Mouse (Mus musculus) hindbrain, embryonic 15.5 days (tissue): ENCODE results near the gene Amph. TPM values are rescaled to one million over a fixed set of nuclear protein-coding genes. Genes with fewer than 3 reads are reported as not detected.
A peak's percentile ranks its signal among the peaks of the same experiment; 100 is the strongest.

Experiments used
- ATAC-seq: fragments of 200-750 bp; cut with Nextera tagmentation; 2 replicates; pipeline ENCODE4 v1.8.0; 2017; ENCODE audit warnings: low read depth, moderate number of reproducible peaks, moderate TSS enrichment; ENCODE audit not compliant: low FRiP score
- H3K27ac ChIP-seq: fragments of 300-500 bp; sonication (generic); replicated peaks from 2 replicates; pipeline ENCODE4 v1.5.1; 2015; ENCODE audit warnings: mild to moderate bottlenecking, inconsistent platforms
- H3K27me3 ChIP-seq: fragments of 300-500 bp; sonication (generic); 2 replicates; pipeline ENCODE4 v1.6.1; 2015; ENCODE audit warnings: control low read depth, inconsistent platforms
- H3K36me3 ChIP-seq: fragments of 300-500 bp; sonication (generic); 2 replicates; pipeline ENCODE4 v1.6.1; 2015; ENCODE audit warnings: control low read depth, inconsistent platforms
- H3K4me1 ChIP-seq: fragments of 300-500 bp; sonication (generic); replicated peaks from 2 replicates; pipeline ENCODE4 v1.6.1; 2015; ENCODE audit warnings: control low read depth, inconsistent platforms
- H3K4me2 ChIP-seq: fragments of 300-500 bp; sonication (generic); 2 replicates; pipeline ENCODE4 v1.6.1; 2015; ENCODE audit warnings: moderate library complexity, mild to moderate bottlenecking, inconsistent platforms
- H3K4me3 ChIP-seq: fragments of 300-500 bp; sonication (generic); 2 replicates; pipeline ENCODE4 v1.5.1; 2015; ENCODE audit warnings: mild to moderate bottlenecking, inconsistent platforms
- H3K9ac ChIP-seq: fragments of 300-500 bp; sonication (generic); 2 replicates; pipeline ENCODE4 v1.6.1; 2015; ENCODE audit warnings: inconsistent platforms
- H3K9me3 ChIP-seq: fragments of 300-500 bp; sonication (generic); 2 replicates; pipeline ENCODE4 v1.6.1; 2016; ENCODE audit warnings: control low read depth, inconsistent platforms
- WGBS: fragments of 180-500 bp; shearing (Covaris S2); methylation state at CpG from one replicate; pipeline ENCODE4 v1.1.7; 2015; 5-methylcytosine and 5-hydroxymethylcytosine counted together
- polyA plus RNA-seq: library from polyadenylated mRNA; unstranded; fragments of >200 nt; fragmentation: Nextera tagmentation; extraction: Ambion mirVana; gene quantifications from 2 replicates; pipeline ENCODE4 v1.2.1, GENCODE M21; 2015

Gene Amph
- polyA plus RNA-seq, 1 experiment from 2014 or later = 71.9 TPM

DNA sequence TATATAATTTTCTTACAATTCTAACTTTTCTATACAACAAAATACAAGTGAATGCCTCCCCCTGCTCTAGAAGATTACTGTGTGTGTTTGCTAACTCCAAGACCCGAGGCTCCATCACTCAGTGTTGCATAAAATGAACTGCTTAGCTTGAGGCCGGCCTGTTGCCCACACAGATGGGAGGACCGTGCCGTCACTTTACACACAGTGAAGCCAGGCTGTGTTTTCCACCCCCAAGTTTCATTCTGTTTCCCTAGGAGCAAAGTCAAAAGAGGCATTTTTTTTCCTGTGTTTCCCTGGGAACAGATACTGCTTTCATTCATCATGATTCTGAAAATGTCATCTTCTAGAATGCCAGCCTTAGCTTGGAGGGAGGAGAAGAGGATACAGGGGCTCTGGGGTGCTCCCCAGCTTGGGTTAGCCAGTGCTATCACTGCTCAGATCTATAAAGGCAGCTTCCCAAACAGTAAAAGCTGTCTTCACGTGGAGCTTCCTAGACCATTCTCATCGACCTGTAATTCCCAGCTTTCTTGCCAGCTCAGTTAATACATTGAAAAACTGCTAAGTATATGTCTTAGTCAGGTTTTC lies 79.9 kb downstream of the Amph start:
- peak; percentile 71 for ATAC-seq
- H3K4me1 ChIP-seq = no peaks in the 10 kb centered on the region; the same call in 1 of the 2 replicates
- 63% methylated on average over 6 of the region's 6 CpGs for WGBS

DNA sequence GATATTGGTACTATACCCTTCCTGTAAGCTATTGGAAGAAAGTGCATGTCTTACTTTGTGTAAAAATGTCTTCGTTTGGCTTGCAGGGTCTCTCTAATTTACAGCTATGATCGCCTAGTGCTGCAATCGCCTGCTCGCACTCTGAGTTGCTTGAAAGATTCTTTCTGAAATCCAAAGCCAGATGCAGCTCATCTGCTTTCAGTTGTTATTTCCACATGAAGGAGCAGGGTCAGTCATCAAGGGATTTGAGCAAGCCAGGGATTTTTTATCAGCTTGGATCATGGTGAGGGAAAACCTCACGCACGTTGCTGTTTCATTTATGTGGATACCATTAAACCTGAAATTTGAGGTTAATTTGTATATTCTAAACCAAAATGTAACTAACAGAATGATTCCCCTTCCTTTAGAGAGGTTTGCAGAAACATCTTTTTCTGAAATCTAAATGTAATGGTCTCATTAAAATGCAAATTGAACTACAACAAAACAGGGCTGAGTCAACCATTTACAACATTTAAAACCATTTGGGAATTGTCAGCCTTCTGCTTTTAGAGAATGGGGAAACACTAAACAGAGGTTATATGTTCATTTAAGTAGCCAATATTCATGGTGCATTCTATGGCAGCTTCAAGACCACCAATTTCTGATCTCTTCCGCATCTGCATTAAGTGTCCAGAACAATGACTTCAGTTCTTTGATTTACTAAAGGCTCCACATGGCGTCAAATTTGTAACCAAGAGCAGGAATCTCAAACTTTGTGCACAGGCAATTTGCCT lies 84.1 kb downstream of the Amph start:
- no peak for ATAC-seq
- no peak overlapping the region for H3K9ac ChIP-seq
- peak overlapping the region; percentile 51 for H3K27ac ChIP-seq
- H3K36me3 ChIP-seq = no peaks in the 10 kb centered on the region
- H3K4me2 ChIP-seq = no peak overlapping the region
- H3K27me3 ChIP-seq = no peaks in the 10 kb centered on the region
- H3K4me3 ChIP-seq = no peak overlapping the region
- H3K4me1 ChIP-seq = no peaks in the 10 kb centered on the region; the same call in 1 of the 2 replicates
- no peaks in the 10 kb centered on the region for H3K9me3 ChIP-seq
- WGBS = 59% methylated on average over 8 of the region's 8 CpGs

More for the DNA sequence above, 79.9 kb downstream of the Amph start:
- no peaks in the 10 kb centered on the region for H3K27me3 ChIP-seq
- H3K36me3 ChIP-seq = no peaks in the 10 kb centered on the region
- no peak overlapping the region for H3K4me3 ChIP-seq
- no peaks in the 10 kb centered on the region for H3K9me3 ChIP-seq
- no peak overlapping the region for H3K27ac ChIP-seq
- H3K9ac ChIP-seq = no peak overlapping the region
- H3K4me2 ChIP-seq = no peak overlapping the region

DNA sequence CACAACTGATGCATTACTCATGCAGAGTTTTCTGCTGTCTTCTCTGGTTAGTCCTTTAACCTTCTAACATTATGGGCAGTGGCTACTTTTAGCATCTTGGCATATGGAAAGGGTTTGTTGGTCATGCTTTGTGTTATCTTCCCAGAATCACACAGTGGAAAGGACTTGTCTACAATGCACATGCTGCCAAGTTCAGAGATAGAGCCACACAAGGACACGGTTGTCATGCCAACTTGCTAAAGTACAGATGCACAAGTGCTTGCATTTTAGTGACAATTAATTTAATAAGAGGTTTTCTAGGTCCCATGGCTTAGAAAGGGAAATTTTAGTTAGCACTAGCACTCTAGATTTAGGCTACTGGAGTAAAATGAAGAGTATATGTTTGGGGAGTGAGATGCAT lies 104.1 kb downstream of the Amph start:
- H3K27me3 ChIP-seq = no peaks in the 10 kb centered on the region
- H3K27ac ChIP-seq = no peak overlapping the region
- 96% methylated on average over 1 of the region's 1 CpGs for WGBS
- no peaks in the 10 kb centered on the region for H3K9me3 ChIP-seq
- no peak overlapping the region for H3K4me2 ChIP-seq
- no peaks in the 10 kb centered on the region for H3K4me1 ChIP-seq
- ATAC-seq = no peak
- H3K36me3 ChIP-seq = no peaks in the 10 kb centered on the region
- H3K9ac ChIP-seq = no peak overlapping the region
- no peak overlapping the region for H3K4me3 ChIP-seq

DNA sequence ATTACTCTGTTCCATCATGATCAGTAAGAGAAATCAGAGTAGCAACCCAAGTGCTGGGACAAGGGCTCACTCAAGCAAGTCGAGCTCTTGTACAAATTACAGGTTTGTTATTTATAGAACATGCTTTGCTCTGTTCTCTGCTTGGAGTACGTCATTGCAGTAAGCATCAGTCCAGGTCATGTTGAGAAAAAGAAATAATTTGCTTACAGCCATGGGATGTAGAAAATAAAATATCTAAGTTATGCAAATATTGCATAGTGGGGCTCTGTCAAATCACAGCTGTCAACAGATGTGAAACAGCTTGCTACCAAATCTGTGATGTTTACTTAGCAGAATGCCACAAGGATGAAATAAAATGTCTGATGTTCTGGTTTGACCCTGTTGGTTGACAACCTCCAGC lies 106.5 kb downstream of the Amph start:
- 76% methylated on average over 2 of the region's 2 CpGs for WGBS

DNA sequence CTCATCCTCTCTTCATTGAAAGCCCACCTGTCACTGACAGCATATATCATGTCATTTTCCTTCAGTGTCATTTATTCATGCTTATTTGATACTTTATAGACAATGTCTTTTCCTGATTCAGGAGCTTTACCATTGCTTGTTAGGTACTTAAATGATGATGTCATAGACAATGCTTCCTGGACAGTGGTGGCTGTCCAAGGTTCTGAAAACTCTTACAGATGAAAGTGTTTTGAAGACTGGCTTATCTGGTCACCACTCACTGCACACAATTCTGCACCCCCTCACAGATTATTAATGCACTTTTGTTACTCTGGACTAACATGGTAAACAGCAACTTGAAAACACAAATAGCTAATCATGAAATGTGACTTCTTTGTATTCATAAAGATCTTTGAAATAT lies 124.3 kb downstream of the Amph start:
- Histone ChIP-seq H3K27ac (no peak overlapping the region), H3K9ac (no peak overlapping the region), H3K4me3 (no peak overlapping the region), H3K4me1 (no peaks in the 10 kb centered on the region), H3K4me2 (no peak overlapping the region), H3K27me3 (no peaks in the 10 kb centered on the region), H3K36me3 (no peaks in the 10 kb centered on the region), H3K9me3 (no peaks in the 10 kb centered on the region)
- no peak for ATAC-seq

More for the DNA sequence above, 106.5 kb downstream of the Amph start:
- H3K9me3 ChIP-seq = no peaks in the 10 kb centered on the region
- H3K36me3 ChIP-seq = no peaks in the 10 kb centered on the region
- H3K27me3 ChIP-seq = no peaks in the 10 kb centered on the region
- no peak overlapping the region for H3K27ac ChIP-seq
- no peak overlapping the region for H3K9ac ChIP-seq
- H3K4me3 ChIP-seq = no peak overlapping the region
- H3K4me1 ChIP-seq = no peaks in the 10 kb centered on the region
- no peak for ATAC-seq
- H3K4me2 ChIP-seq = no peak overlapping the region

DNA sequence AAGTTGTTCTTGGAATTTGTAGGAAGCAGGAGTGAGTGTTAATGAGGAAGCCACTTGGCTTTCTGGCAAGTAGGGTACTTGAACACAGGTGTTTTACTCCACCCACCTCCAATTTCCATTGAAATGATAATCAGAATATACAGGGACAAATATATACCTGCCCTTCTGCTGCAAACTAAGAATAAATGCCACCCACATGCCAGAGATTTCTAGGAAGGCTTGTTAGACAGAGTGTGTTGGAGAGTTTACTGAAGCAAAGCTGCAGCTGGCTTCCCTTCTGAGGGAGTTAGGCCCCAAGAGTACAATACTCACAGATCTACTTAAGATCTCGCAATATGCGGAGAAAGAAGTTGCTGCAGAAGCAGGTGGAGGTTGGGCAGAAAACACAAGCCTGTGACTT lies 129.4 kb downstream of the Amph start:
- H3K36me3 ChIP-seq = no peaks in the 10 kb centered on the region

DNA sequence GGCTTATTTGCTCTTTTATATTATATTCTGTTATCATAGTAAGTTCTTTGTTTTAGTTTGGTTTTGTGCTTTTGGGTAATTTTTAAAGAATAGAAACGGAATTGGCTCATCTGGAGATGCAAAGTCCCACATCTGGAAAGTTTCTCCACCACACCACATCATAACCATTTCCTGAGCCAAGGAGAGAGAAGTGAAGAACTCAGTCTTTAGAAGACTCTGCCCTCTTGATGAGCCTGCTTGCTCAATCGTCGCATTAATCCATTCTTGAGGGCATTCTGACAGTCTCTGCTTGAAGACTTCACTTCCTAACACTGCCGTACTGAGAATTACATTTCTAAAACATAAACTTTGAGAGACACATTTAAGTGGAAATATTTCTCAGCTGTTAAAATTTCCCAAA lies 133.9 kb downstream of the Amph start:
- Histone ChIP-seq H3K36me3 (0 out of 2 replicates have a peak, but pooled peaks cover 3% of the 10 kb centered on the region), H3K27ac (no peak overlapping the region), H3K9ac (no peak overlapping the region), H3K4me2 (no peak overlapping the region), H3K27me3 (no peaks in the 10 kb centered on the region), H3K9me3 (no peaks in the 10 kb centered on the region), H3K4me1 (no peaks in the 10 kb centered on the region), H3K4me3 (no peak overlapping the region)
- no peak for ATAC-seq
- 93% methylated on average over 4 of the region's 4 CpGs for WGBS

More for the DNA sequence above, 129.4 kb downstream of the Amph start:
- Histone ChIP-seq H3K9me3 (no peaks in the 10 kb centered on the region), H3K4me2 (no peak overlapping the region), H3K27me3 (no peaks in the 10 kb centered on the region), H3K4me1 (no peaks in the 10 kb centered on the region), H3K9ac (no peak overlapping the region), H3K27ac (no peak overlapping the region), H3K4me3 (no peak overlapping the region)
- ATAC-seq = no peak
- WGBS = 91% methylated on average over 2 of the region's 2 CpGs

DNA sequence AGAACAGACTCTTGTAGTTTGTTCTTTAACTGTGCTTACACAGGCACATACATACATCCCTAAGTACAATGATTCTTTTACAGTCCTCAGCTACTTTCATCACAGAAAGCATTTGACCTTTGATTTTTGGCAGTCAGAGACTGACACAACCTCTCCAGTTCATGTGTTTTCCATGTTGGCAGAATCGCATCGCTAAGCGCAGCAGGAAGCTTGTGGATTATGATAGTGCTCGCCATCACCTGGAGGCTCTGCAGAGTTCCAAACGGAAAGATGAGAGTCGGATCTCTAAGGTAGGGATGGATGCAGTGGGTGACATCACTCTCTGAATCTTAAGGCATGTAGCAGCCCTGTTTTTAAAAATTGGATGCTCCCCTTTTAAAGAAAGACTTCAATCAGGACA lies 146.6 kb downstream of the Amph start:
- WGBS = 92% methylated on average over 6 of the region's 6 CpGs
- no peak for ATAC-seq
- H3K4me3 ChIP-seq = no peak overlapping the region
- no peaks in the 10 kb centered on the region for H3K9me3 ChIP-seq
- H3K9ac ChIP-seq = no peak overlapping the region
- H3K27ac ChIP-seq = no peak overlapping the region
- no peaks in the 10 kb centered on the region for H3K27me3 ChIP-seq
- H3K4me1 ChIP-seq = no peaks in the 10 kb centered on the region
- H3K36me3 ChIP-seq = peaks cover 7% of the 10 kb centered on the region; the same call in 1 of the 2 replicates
- no peak overlapping the region for H3K4me2 ChIP-seq

DNA sequence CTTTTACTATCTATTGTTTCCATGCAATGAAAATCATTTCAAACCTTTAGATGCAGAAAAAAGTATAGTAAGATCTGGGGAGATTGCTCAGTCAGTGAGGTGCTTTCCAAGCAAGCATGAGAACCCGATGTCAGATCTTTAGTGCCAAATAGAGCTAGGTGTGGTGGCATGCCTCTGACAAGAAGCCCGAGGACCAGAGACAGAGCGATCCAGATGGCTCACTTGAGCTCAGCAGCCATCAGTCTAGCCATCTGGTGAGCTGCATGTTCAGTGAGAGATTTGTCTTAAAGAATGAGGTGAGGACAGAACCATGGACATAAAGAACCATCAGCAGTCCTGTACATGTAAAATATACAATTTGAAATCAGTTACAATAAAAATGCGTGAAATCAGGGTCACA lies 149.1 kb downstream of the Amph start:
- Histone ChIP-seq H3K9ac (no peak overlapping the region), H3K4me2 (no peak overlapping the region), H3K27me3 (no peaks in the 10 kb centered on the region), H3K4me3 (no peak overlapping the region), H3K9me3 (no peaks in the 10 kb centered on the region), H3K36me3 (peaks cover 7% of the 10 kb centered on the region; the same call in 1 of the 2 replicates), H3K4me1 (no peaks in the 10 kb centered on the region), H3K27ac (no peak overlapping the region)
- ATAC-seq = no peak
- whole genome bisulfite sequencing = 89% methylated on average over 4 of the region's 4 CpGs

DNA sequence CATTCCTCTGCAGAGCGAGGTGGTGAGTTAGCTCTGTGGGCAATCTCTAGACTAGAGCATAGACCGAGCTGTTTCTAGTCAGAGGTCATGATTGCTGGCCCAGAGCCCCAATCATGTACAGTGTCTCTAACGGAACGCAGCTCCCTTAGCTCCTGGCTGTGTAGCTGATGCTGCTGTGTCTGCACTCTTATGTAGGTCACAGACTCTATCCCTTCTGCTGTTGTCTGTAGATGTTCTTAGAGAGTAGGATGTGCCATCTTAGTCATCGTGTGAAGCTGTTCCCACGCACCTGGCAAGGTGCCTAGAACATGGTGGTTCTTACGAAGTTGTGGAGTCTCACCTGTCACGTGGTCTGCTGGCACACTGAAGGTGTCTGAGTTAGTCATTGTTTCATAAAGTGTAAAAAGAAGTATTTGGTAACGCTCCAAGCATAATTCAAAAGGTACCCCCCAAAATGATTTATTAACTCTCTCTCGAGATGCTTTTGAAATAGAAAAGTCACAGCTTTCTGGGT lies 153.9 kb downstream of the Amph start:
- Histone ChIP-seq H3K27ac (no peak overlapping the region), H3K9me3 (no peaks in the 10 kb centered on the region), H3K4me1 (no peaks in the 10 kb centered on the region), H3K36me3 (no peaks in the 10 kb centered on the region), H3K9ac (no peak overlapping the region), H3K27me3 (no peaks in the 10 kb centered on the region), H3K4me2 (no peak overlapping the region), H3K4me3 (no peak overlapping the region)
- 0 out of 2 replicates have a peak, but pooled peaks have one; percentile 23 for ATAC-seq
- 91% methylated on average over 10 of the region's 10 CpGs for WGBS

DNA sequence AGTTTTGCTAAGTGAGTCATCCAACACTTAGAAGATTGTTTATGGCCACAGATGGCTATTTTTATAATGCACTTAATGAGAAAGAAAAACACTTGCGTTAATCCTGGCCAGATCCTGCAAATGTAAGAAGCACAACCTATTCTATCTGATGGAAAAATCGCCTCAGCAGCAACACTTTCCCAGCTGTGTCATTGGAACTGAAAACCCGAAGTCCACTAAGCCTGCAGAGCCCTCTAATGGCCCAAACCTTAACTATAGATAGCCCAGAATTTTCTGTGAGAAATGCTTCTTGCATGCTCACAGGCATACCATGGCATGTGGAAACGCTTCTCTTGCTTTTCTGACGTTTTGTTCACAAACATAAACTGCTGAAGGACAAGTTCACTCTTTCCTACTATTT lies 158.4 kb downstream of the Amph start:
- Histone ChIP-seq H3K27ac (no peak overlapping the region), H3K4me1 (no peaks in the 10 kb centered on the region), H3K4me3 (no peak overlapping the region), H3K4me2 (no peak overlapping the region), H3K36me3 (no peaks in the 10 kb centered on the region), H3K27me3 (no peaks in the 10 kb centered on the region), H3K9me3 (no peaks in the 10 kb centered on the region), H3K9ac (no peak overlapping the region)
- 0 out of 2 replicates have a peak, but pooled peaks have one; percentile 54 for ATAC-seq
- WGBS = 64% methylated on average over 5 of the region's 5 CpGs

DNA sequence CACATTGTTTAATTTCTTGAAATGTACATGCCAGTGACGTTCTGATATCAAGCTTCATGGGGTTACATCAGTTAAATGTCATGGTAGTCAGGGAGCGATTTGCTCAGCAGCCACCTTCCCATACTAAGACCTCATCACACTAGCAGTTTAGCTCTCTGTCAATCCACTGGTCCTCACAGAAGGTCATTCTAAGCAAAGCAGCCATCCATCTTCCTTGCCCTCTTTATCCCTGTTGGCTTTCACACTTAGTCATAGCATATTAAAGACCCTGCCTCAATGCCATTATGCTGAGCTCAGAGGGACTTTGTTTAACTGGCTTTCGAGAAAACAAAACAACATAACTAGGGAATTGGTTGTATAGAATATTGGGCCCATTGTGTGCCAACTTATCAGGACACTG lies 161.3 kb downstream of the Amph start:
- H3K27ac ChIP-seq = no peak overlapping the region
- no peaks in the 10 kb centered on the region for H3K27me3 ChIP-seq
- no peak overlapping the region for H3K4me2 ChIP-seq
- H3K9ac ChIP-seq = no peak overlapping the region
- 40% methylated on average over 3 of the region's 3 CpGs for WGBS
- peaks cover 3% of the 10 kb centered on the region; the same call in 1 of the 2 replicates for H3K36me3 ChIP-seq
- ATAC-seq = no peak
- no peaks in the 10 kb centered on the region for H3K9me3 ChIP-seq
- no peak overlapping the region for H3K4me3 ChIP-seq
- H3K4me1 ChIP-seq = no peaks in the 10 kb centered on the region
